Mouse (Mus musculus) CD4-positive helper T cell, adult 2 months (primary cell): ENCODE measurements at regions not wholly inside any gene's neighbourhood (a gene's known extent, or its start where the extent isn't known, plus 50 kb on each side); places are given as distances from the start of the nearest gene placed in this dataset.

Source experiments
- DNase-seq: peaks from one replicate; pipeline ENCODE4 v3.0.0-alpha.2; 2012; ENCODE audit warnings: low read depth, missing footprints, low spot score

DNA sequence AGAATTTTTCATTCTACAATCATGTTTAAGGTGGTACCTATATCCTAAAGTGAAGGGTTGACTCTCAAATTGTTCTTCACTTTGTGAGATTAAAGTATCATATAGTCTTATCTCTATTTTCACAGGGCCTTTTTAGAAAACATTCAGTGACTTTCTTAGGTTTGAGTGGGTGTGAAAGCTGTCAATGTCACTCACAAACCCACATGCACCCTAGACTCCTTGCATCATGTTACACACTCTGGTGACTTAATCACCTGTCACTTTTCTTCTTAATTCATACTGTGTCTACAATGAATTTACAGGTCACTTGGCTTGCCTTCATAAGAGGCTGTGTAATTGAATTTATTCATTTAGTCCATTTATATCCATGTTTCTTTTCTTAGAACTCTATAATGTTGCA lies 1026.8 kb upstream of the Alcam start:
- no peak for DNase-seq

DNA sequence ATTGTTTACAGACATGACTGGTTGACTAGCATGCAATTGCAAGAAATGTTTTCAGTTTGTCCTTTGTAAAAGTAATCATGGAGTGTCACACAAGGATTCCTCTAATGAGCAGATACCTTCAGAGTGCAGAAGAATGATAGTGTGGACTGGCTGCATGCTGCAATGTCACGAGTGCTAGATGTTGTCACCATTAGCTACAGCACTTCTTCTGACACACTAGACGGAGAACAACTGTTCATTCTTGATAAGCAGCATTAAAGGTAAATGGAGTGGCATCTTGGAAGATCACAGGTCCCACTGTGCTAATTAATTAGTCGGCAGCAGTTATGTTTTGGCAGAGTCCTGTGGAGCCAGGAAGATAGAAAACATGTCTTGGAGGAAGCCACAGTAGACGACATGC lies 985.6 kb upstream of the Alcam start:
- no peak for DNase-seq

DNA sequence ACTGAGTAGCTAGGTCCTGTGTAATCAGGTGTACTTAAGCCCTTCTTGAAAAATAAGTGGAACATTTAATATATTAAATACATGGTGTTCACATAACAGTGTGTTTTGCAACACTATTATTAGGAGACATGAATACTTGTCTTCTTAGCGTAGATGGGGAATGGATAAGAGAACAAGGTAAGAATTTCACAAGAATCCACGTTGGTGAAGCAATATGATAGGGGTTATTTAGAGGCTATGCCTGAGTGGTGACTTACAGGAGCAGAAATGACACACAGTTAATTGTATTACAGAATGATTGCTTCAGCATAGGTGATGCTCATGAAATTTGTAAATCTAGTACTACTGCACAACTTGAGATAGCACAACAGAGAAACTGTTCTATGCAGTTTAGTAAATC lies 964.5 kb upstream of the Alcam start:
- DNase-seq, result no peak

DNA sequence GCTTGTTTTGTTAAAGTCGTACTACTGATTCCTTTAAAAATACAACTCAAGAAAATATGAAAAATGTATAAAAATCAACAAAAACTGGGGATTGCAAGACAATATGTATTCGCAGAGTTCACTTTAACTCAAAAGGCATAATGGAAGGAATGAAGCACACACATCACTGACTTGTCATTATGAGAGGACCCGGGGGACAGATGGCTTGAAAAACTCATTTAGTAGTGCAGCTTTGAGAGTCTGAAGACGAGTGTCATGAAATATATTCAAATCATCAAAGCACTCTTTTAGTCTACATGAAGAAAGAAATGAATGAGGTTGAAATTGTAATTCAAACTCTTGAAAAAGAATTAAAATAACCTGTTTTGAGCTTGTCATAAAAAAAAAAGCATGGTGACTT lies 931.3 kb upstream of the Alcam start:
- DNase-seq, result no peak

DNA sequence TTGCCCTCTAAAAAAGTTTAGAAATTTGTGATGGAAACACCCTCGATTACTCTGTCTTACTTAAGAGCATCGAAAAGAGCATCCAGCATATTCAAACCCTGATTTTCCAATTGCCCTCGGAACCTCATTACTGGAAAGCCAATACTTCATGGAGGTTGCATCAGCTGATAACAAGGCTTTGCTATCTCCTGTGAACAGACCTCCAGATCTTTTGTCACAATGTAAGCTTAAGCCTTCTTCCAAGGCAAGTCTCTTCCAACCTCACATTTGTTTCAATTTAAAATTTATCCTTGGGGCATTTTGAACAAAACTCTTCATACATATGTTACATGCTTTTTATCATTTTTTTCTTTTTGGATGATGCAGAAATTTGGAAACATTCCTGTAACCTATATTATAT lies 888.3 kb upstream of the Alcam start:
- DNase-seq, result no peak

DNA sequence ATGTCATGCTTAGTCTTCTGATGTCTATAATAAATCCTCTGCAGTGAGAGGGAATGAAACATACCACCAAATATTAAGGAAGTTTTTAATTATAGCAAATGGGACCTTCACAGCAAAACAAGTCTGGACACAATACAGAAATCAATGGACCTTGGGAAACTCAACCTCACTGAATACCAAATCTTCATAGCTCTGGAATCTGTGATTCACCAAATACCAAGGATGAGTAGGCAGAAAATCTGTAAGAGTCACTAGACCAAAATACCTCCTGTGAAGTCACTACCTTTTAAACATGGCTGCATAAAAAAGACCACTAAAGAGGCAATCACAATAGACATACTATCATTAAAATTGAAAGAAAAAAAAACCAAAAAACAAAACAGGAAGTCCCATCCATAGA lies 872.5 kb upstream of the Alcam start:
- DNase-seq, result no peak

DNA sequence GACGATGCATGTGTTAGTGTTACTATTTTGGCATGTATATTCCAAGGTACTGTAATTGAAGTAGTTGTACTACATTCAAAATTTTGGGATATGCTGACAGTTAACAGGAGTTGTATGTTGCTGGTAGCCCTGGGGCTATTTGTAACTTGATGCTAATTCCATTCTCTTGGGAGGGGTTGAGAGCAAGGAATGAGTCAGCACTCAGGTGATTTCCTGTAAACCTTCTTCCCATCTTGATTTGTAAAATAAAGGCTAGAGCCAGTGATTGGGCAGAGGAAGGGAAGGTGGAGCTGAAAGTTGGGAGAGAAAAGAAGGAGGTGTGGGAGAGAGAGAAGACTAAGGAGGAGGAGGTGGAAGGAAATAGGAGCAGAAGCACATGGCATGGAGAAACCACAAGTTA lies 838.2 kb upstream of the Alcam start:
- no peak for DNase-seq

DNA sequence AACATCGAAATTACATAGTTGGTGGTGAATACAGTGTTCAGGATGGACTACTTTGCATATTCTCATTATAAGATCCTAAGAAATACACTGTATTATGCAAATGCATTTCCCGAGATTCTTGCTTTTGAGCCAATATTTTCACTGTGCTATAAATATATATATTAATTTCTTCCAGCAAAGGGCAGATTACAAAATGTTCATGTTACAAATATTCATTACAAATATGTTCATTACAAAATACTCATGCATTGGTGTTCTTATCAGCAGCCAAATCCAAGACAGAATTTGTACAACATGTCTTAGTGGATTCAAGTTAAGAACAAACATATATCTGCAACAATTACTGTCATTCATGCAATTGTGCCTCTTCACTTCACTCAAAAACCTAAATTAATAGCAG lies 828.1 kb upstream of the Alcam start:
- DNase-seq, result no peak

DNA sequence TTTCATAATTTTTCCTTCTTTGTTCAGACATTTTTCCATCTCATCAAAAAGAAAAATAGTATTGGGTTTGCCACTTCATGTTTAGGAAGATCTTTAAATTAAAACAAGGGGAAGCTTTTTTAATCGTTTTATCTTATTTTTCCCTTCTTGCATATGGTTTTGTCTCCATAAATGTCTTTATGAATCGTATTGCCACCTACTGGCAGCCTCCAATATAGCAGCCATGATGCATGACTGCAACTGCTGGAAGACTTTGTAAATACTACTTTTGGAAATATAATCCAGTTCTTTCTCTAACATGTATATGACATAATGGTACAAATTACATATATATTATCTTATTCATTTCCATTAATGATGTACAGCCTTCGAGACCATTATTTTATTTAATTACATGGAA lies 812.2 kb upstream of the Alcam start:
- peak; percentile 36 for DNase-seq

DNA sequence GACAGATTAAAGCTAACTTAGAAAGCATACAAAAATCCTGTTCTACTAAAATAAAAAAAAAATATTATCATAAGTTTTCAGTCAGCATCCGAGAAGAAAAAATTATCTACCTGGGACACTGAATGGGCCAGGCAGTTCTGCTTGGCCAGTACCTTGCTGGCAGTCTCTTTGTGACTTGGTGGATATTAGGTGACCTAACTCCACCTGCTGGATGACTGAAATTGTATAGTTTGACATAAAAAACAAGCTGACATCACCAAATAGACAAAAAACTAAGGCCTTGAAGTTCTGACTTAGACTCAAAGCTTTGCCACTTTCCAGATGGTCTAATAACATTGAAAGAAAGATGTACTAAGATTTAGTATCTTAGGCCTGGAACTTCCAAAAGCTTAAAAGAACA lies 791.5 kb upstream of the Alcam start:
- DNase-seq, result no peak

DNA sequence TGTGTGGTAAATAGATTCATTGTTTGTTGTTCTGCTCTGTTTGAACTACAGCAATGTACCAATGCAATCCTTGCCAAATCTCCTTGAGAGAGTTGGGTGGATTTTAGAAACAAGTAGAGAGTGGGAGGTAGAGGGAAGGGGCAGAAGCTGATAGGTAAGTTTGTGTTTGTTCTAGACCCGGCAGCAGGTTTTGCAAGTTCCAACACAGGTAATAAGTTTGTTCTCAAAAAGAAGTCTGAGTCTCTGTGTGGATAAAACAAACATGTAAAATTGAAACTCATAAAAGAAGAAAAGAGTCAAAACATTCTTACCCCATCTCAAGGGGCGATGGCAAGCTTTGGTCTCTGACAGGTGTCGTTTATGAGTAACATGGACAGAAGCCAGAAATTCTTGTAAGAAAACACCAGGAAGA lies 788.3 kb upstream of the Alcam start:
- DNase-seq, result no peak

DNA sequence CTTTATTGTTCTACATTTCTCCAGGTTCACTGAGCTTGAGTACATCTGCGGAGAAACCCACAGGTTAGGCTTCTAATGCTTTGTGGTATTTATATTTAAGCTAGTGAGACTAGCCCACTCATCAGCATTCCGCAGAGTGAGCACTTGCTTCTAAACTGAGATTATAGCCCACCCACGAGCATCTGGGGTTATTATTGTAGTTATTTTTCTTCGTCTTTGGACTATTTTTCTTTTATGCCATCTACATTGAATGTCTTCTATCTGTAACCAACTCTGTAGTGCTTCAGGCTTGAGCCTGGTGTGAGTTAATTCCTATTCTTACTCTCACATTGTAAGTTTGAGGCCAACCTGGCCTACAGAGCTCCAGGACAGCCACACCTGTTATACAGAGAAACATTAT lies 765.0 kb upstream of the Alcam start:
- DNase-seq, result no peak

DNA sequence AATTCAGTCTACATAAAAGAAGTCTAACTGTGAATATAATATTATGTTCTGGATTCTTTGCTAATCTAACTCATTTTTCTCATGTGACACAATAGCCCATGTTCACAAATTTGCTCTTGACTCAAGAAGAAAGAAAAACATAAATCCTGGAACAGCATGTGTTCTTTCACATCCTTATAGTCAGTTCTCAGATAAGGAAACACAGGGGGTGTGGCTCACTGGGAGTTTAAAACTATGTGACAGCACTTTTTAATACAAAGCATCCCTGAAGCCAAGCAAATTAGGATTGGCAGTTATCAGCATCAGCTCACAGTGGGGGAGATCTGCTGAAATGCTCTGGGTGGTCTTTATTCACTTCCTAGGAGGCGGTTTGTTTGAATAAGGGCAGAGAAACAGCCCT lies 747.6 kb upstream of the Alcam start:
- no peak for DNase-seq

DNA sequence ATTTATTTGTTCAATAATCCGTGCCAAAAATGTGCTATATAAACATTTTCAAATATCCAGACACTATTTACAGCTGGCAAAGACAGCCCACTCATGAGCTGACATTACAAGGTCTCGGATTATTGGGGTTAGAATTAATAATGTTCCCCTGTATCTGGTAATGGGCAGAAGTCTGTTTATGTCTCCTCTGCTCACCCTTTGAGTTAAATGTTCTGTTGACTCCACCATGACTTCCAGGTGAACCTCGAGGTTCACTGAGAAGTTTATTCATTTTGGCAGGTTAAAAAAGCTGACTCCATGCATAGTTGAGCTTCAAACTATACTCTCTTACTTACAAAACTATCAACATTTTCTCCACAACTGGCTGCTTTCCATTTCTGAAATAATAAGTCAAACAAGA lies 732.6 kb upstream of the Alcam start:
- no peak for DNase-seq

DNA sequence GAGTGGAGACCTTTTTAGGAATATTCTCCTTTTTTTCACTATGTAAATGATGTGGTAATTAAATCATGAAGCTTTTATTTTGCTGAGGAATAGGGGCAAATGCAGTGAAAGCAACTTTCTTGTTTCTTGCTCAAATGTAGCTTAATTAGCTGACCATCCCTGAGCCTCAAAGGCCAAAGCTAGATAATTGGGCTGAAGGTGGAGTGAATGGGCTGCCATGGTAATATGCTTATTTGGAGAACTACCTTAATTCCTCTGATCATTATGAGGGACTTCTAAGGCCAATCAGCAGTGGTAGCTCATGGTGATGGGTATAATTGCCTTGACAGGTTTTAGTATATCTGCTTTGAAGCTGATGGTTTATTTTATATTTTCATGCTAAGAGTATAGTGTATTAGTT lies 702.5 kb upstream of the Alcam start:
- no peak for DNase-seq

DNA sequence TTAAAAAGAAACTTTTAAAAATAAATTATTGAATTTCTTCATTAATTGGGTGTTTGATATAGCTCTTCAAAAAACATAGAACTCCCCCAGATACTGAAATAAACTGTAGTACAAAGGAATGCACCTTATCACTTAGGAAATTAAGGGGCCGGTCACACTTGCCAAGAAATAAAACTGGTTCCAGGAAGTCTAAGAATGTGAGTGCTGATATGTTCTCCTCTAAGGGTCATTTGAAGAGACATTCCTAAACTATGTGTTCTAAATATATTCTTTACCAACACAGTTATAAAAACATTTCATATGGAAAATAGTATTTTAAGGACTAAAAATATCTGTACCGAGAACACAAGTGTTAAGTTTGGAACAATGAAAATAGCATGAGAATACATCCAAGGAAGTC lies 676.8 kb upstream of the Alcam start:
- no peak for DNase-seq

DNA sequence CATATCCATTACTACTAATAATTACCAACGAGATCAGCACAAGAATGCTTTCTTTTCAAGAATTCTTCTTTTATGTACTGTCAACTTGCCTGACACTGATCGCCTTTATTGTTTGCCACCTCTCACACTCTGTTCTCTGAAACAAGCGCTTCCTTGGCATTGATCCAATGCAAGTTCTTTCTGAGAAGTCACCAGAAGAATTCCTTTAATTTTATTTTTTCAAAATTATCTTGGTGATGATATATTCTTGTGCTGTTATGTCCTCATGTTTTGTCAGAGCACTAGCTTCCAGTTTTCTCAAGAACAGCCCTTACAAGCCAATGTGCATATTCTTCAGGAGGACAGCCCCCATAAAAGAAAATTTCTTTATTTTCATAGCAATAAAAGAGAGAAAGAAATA lies 654.9 kb upstream of the Alcam start:
- DNase-seq, result no peak

DNA sequence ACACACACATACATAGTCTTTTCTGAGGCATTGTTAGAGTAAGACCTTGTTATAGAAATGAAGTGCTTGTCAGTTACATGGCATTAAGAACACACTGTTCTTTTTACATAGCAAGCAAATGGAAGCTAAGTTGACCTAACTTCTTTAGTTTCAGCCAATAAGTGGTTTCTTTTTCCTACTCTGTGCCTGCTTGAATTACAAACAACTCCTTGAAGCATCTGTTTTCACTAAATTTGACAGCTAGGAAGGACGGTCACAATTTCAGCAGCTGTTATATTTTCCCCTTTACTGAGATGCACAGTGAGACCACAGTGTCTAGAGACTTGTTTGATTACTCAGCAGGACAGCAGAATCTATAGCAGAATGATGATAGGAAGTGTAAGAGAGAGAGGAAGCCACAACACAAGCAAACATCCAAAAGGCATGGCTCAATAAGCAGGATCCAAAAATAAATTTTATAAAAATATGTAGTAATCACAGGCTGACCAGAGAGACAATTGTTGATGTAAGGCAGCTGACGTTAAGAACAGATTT lies 641.6 kb upstream of the Alcam start:
- no peak for DNase-seq

DNA sequence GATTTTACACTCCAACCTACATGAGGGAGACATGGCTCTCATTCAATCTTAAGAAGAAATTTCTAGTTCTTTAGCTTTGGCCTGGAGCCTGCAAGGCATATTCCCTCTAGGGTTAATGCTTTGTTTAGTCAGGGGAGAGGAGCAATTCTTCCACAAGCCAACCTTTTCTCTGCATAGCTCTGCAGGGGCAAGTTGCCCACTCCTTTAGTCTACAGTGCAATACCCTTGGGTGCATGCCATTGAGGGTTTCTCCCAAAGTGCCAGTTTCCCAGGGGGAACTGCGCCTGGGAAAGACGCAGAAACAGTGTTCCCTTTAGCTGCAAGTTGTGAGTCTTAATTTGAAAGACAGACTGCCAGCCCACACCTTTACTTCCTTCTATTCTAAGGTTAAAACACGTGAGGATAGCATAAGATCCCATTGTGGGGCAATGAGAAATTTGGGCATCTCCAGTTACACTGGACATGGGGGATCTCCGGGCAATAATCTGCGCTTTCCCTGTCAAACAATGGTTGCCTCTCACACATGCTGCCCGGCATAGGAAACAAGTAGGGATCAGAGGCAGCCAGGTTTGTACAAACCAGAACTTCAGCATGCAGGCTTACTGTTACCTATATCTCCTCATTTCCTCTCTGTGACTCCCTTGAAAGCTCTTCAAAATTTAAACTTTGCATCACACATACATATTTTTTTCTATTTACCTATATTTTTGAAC lies 620.1 kb upstream of the Alcam start:
- no peak for DNase-seq

DNA sequence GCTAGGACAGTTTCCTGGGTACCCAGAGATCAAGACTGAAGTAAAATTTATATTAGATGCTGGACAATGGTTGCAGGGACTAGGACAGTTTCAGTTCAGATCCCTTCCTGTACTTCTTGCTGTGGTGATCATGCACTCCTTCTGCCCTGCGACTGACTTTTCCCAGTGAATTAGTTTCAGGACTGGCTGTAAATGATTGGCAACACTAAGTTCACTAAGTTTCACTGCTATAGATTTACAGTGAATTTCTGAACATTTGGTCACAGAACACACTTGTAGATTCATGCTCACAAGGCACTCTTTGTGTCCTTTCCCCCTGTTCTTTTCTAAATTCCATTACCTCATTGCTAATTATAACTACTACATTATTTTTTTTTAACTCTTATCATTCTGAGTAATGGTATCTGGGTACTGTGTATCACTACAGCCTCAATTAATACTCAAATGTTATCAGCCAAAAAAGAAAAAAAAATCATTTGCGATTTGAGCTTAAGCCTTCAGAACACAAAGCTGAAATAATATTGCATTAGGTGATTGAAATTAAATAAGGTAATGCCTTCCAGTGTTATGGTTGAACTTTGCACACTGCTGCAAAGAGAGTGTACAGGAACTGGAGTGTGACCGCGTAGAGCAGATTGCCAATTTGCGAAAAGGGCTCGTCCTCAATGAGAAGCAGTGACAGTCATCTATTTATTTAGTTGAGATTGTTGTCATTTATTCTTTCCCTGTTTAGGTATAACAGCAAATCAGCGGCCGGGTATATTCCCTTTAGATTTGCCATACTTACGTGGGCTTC lies 618.2 kb upstream of the Alcam start:
- no peak for DNase-seq

DNA sequence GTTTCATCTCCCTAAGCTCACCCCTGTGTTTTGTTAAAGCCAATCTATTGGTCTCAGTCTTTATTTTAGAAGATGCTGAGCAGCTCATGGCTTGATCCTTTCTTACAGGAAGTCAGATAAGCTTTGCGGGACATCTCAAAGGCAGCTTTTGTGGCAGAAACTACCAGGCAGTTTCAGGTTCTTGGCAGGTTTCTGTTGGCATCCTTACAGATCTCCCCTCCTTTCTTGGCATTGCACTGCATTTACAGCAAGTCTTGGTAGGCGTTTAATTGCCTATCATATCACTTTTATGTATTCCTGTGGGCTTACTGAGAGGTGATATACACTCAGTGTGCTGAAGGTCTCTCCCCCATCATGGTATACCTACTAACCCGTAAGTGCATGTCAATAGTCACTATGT lies 610.3 kb upstream of the Alcam start:
- no peak for DNase-seq

DNA sequence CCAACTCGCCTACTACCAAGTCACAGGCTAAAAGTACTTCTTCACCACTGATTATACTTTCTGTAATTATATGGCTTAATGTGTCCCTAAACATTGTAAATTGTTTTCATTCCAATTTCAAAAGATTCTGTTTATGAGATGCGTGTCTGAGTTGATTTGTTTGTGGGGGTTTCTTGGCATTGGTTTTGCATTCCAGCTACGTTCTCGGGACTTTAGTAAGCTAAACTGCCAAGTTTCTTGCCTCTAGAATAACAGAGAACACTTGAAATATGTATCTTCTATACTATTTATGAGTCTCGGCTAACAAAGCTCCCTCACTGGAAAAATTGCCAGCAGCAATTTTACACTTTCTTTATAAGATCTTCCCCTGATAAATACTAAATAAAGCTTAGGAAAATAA lies 609.2 kb upstream of the Alcam start:
- DNase-seq, result no peak

DNA sequence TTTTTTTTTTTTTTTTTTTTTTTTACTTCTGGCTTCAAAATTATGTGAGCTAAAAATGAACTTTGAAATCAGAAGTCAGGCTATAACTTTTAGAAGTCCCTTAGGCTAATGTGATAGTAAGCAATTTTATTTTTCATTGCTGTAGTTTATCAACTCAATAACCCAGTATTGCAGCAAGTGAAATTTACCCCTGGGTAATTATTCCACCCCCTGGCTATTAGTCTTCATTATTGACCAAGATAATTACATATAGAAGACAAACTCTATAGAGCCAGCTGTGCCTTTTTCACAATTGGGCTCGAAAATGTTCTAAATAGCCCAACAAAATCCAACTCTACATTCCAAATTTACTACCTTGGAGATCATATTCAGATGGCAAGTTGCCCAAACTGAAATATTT lies 572.2 kb upstream of the Alcam start:
- no peak for DNase-seq
